Mouse (Mus musculus) megakaryocyte-erythroid progenitor cell, adult 5-6 weeks (primary cell): Measurements from ENCODE around the gene Npr1. TPM values are rescaled to one million over a fixed set of nuclear protein-coding genes. Genes with fewer than 3 reads are reported as not detected.

Source experiments
- ATAC-seq: replicated peaks from 2 replicates; pipeline ENCODE4 v1.8.0; 2016; ENCODE audit warnings: mild to moderate bottlenecking, inconsistent platforms; ENCODE audit not compliant: severe bottlenecking, poor library complexity, low FRiP score, low TSS enrichment
- total RNA-seq, 2 experiments: library from RNA; stranded (forward) in 1 of 2; stranded (reverse) in 1 of 2; fragments of 200-1000, 215-1000 nt in 1 of 2; fragments of >200 nt in 1 of 2; fragmentation: Nextera tagmentation in 1 of 2; gene quantifications; 2 replicates each; pipeline ENCODE4 v1.2.3; 2014 to 2017

Npr1 gene
- total RNA-seq (2014; fragmentation: Nextera tagmentation) (0.22 TPM in 1 of 2 replicates, not detected in the other), total RNA-seq (2017) (not detected in 2 replicates)

DNA sequence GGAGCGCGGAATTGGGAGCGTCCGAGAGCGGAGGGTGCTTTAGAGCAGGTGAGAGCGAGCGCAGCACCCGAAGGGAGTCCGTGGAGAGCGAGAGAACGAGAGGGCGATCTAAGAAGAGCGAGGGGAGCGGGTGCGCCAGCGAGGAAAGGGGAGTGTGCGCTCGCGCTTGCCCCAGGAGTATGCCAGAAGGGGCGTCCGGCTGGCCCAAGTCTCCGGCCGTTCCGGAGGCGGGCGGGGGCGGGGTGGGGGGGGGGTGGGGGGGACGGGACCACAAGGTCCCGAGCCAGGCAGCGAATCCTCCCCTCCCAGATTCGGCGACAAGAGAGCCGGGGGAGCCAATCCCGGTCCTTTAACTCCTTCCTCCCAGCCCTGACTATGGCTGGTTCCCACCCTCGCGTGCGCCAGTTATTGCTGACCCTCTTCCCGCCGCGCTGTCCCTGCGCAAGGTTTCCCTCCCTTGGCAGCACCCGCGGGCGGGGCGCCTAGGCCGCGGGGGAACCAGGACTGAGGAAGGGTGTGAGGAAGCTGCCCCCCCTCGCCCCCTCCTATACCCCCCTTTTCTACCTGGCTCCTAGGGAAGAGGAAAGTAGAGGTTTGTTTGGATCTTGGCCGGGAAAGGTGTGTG is at the start of gene Npr1:
Npr1 (minus strand) TSS at position 181 of the 625 bp plus-strand sequence.
- peak; percentile 20; the same call in 1 of the 2 replicates for ATAC-seq

DNA sequence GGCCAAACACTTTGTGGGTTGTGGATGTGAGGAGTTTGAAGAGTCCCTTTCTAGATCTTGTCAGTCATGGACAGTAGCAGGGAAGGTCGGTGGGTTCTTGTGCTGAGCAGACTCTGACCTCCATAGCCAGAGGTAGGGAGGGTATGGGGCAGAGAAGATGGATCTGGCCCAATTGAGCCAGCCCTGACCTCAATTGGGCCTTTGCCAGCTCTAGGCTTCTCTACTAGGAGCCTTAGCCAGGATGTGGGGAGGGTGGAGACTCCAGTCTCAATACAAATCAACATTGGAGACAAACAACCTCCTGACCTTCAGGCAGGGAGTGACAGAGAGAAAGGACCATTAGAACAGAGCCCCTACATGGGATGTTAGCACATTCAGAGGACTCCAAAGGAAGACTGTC is 49.6 kb upstream of the Npr1 start:
- no peak for ATAC-seq

DNA sequence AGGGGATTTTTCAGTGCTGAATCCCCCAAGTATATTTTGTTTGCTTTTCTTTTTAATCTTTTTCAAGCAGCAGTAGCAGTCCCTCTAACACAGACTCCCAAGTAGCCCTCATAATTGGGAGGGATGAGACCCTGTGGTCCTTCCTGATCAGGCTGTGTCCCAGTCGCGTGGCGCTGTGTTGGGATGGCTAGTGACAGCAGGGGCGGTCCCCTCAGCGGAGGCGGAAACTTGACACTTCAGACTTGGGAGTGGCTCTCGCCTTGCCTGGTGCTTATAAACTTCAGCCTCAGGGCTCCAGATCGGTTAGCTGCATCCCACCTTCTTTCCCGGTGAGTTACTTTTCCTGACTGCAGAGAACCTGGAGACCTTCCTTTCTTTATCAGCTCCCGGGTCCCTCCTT is 49.0 kb upstream of the Npr1 start:
- peak; percentile 83 for ATAC-seq

DNA sequence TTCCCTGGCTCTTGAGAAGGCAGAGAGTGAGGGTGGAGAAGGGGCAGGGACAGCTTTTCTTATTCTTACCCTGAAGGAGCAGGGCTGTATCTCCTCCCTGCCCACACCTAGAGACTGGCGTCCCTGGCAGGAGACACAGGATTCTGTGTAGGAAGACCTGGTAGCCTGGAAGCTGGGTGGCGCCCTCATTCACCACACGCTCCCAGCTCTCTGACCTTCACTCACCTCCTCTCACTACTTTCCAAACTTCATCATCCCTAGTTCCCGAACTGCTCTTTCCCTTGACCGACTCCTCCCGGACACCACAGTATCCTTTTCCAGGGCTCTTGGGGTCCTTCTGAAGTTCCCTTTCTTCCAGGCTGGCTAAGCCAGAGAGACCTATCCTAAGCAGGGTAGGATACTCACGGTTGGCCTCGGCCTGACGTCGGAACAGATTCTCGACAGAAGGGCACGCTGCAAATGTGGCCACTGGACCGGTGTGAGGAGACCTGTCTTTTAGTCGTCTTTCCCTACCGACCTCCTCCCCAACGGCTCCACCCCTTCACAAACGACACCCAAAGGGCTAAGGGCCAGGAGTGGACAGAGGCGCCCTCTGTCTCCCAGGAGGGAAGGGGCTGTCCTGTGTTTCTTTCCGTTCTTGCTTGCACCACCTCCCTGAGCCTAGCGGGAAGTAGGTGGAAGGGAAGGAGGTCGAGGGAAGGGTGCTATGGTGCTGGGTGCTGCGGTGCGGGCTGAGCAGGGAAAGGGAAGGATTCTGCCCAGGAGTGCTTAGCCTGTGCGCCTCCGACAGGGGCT is 48.3 kb upstream of the Npr1 start, which contains the start of the genes S100a1 and S100a13:
S100a1 (minus strand) TSS at position 597 of the 795 bp plus-strand sequence.
S100a13 (plus strand) TSS at position 640 of the 795 bp plus-strand sequence.
- ATAC-seq: peak; percentile 61

DNA sequence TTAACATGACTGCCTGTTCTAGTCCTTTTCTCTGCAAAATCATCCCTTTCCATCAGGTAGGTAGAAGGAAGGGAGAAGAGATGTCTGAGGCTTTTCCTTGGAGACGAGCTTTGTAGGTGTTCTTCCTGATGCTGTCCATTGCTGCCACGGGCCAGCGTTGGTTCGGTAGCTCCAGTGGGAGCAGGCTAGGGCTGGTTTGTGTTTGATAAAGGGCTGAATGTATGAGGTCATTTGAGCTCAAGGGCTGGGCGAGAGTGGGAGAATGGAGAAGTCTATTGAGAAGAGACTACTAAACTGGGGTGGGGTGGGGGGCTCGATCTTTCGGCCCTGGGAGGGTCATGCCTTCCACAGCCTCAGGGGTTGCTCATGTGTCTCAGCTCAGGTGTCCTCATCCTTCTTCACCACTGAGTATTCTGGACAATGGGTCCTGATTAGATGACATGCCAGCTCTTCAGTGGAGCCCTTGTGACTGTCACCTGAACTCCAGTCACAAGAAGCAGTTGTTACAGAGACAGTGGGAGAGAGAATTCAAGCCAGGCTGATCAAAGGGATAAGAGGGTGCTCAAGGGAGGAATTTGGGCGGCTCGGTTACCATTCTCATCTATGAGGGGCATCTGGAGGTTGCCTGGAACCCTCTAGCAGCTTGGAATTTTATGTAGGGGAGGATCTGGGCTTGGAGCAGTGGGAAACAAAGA is 47.4 kb upstream of the Npr1 start:
- no peak for ATAC-seq

DNA sequence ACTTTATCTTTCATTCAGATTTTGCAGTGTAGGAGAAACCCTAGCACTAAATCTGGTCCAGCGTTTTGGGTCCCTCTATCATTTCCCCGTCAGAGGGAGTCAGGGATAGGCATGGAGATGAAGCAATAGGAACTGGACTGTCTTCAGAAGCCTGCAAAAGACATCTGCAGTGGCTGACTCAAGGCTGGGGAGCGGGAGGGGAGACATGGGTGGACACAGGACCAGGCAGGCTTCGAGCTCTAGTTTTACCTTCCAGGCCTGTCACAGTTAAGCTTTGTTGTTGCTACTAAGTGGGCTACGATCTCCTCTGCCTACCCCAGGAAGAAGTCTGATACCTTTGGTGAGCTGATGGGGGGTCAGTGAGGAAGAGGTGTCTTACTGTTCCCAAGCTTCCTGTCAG is 46.6 kb upstream of the Npr1 start:
- no peak for ATAC-seq

DNA sequence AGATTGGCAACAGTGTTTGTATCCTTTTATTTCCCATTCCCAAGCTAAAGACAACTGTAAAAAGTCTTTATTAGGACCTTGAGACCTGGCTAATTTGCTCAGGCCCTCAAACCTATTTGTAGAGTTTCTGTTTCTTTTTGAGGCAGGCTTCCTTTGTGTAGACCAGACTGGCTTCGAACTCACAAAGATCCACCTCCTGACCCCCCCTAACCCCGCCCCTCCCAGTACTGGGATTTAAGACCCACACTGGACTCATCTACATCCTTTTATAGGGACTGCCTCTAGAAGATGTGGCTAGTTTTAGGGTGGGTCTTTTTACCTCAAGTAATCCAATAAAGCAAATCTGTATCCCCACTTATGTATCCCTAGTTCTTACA is 44.1 kb upstream of the Npr1 start:
- no peak for ATAC-seq

DNA sequence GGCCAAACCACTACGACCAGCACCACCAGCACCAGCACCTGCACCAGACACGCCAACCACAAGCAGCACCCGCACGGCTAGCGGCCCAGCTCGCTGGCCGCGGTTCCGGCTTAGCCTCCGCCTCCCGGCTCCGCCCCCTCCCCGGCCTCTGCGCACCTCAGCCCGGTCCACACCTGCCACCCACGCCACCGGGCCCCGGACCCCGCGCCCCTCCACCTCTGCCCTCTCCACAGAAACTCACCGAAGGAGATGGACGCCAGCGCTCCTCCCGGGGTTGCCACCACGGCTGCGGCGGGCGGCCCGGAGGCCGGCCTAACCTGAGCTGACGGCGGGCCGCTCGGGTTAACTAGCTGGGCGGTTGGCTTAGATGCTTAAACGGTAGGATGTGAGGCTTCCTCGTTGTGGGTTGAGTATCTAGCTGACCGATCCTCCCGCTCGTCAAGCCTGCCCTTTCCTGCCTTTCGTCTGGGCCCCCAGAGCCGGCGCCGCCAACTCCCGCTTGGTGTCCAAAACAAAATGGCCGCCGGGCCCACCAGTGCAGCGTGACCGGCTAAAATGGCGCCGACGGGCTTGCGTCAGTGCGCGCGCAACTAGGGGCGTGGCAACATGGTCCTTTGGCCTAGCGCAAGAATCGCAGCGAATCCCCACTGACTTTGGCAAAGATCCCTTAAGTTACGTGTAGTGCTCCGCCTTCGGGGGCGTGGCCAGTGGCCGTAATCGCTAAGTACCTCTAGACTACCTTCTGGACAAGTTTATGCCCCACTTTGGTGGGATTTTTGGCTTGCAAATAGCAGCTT is 43.5 kb upstream of the Npr1 start, which contains the start of gene Chtop:
Chtop (minus strand) TSS at position 549 of the 797 bp plus-strand sequence.
- ATAC-seq: peak; percentile 78

DNA sequence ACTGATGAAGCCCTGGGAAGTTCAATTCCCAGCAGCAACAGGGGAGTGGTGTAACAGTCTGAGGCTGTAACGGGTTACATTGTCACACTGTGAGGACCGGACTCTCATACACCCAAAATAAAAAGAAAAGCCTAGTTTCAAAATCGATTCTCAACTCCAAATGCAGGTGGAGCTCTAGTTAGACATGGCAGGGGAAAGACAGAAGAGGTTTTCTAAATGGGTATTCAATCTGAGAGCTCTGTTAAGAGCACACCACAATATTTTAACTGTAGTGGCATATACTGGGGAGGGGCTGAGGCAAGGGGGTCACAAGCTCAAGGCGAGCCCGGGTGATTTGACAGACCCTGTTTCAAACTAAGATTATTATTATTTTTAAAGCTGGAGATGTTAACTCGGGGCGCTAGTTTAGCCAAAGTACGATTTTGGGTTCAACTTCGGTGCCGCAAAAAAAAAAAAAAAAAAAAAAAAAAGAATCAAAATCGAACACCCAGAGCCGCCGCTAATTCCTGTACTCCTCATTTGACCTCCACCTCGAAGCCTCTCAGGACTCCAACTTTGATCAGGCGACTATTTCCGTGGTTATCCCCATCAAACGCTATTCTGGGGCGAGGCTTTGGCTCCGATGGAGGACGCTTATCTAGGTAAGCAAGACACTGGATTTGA is 42.8 kb upstream of the Npr1 start:
- ATAC-seq: no peak

DNA sequence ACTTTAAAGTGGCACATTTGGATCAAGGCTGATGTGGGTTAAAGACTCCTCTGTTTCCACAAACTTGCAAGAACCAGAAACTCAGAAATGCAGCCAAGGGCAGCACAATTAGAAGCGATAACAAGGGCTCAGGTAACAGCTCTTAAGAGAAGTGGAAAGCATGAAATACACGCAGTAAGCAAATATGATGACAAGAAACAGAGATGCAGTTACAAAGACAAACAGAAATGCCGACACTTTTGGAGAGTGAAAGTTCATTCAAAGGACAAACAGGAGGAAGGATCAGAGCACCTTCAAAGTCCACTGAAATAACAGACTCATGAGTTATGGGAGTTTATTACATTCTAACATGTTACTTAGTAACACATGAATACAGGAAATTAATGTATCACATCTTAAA is 40.7 kb upstream of the Npr1 start:
- ATAC-seq: no peak

DNA sequence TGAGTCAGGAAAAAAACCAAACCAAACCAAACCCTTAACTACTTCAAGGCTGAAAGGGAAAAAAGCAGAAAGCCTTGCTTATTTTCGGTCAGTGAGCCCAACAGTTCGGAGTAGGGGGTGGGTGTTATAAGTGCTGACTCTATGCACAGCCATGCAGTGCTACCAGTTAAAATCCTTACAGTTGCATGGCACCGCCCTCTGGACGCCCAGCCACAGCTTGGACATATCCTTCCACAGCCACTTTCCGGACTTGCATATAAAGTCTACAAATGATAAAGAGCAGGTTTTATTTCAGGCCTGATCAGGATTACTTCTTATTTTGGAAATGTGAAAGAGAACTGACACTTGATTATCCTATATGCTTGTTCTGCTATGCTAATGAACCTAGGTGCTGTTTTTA is 39.5 kb upstream of the Npr1 start:
- no peak for ATAC-seq

DNA sequence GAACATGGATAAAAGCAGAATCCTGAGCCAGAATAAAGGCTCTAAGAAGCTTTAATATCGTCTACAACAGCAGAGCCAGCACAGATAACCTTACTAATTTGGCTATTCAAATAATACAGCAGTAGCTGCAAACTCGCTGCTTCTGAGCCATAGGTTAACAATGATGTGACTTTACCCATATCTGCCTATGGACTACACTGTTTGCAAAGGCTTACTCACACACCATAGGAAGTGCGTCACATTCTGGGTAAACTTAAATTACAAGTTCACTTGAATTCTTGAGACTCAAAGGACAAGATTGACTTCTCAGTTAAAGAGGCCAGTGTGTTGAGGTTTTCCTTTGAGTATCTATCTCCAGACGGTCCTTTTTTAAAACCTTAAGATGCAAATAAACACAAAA is 37.8 kb upstream of the Npr1 start:
- ATAC-seq: no peak

DNA sequence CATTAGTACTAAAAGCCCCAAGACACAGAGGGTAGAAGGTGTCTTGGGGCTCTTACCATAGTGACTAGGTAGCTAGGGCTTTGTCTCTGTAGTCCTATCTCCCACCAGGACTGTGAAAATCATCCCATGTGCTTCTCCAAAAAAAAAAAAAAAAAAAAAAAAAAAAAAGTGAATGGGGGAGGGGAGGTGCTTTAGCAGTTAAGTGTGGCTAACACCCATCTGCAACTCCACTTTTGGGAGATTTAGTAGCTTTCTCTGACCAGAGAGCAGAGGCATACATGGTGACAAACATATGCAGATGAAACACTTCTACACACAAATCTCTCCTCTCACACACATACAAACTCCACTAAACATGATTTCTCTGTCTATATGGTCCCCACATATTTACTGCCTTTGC is 31.9 kb upstream of the Npr1 start:
- ATAC-seq: no peak

DNA sequence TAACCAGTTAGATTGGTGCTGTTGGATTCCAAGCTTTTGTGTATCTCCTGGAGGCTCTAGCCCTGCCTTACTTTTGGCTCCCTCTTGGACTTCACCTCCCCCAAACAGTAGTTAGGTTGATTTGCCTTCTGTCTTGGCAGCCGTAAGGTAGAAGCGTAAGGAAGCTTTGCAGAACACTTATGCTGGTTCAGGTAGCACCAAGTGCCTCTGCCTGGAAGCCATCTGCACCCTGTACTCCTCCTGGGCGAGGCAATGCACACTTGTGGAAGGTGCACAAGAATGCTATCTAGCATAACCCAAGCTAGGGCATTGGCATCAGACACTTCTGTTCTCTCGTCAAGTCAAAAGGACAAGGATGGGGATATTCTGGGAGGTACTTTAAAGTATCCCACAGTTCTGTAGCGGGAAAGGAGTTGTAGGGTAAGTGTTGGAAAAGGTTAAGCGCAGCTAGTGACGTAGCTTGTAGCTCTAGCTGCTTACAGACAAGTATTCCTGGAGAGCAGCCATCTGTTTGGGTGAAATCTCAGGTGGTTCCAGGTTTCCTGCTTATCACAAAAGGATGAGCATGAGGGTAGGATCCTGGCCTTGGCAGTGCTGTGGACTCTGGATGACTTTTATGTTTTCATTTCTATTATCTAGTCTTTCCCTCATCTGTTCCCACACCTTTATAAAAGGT is 30.3 kb upstream of the Npr1 start:
- no peak for ATAC-seq

DNA sequence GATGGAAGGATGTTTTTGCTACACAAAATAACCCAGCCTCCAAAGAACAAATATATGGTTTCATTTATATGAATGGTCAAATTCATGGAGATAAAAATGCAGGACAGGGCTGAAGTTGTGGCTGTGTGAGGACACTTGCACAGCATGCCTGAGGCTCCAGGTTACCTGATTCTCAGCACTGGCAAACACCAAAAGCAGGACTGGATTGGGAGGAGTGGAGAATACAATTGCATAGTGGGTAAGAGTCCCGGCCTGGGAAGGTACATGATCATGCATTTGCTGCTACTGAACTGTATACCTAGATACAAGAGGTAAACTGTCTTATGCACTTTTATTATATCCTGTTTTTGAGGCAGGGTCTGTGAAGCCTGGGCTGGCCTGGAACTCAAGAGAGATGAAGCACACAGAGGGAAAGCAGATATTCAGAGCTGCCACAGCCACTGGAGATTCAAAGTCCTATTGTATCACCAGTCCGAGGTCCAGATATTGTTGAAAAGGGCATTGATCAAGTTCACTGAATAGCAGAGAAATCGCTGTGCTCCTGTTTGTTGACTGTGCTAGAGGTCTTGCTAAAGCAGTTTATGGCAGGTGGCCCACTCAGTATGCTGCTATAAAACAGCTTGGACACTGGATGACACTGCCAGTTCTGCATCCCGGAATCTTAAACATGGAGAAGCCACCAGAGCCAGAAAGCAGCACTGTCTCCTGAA is 28.3 kb upstream of the Npr1 start:
- no peak for ATAC-seq

DNA sequence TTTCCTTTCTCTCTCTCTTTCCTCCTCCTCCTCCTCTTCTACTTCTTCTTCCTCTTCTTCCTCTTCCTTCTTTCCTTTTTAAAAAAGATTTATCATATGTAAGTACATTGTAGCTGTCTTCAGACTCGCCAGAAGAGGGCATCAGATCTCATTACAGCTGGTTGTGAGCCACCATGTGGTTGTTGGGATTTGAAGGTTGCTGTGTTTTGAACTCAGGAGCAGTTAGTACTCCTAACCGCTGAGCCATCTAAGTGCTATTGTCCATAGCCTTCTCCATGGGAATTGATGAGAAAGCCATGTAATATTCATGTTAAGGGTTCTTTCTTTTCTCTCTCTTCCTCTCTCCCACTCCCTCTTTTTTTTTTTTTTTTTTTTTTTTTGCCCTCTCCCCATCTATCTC is 25.7 kb upstream of the Npr1 start:
- no peak for ATAC-seq

DNA sequence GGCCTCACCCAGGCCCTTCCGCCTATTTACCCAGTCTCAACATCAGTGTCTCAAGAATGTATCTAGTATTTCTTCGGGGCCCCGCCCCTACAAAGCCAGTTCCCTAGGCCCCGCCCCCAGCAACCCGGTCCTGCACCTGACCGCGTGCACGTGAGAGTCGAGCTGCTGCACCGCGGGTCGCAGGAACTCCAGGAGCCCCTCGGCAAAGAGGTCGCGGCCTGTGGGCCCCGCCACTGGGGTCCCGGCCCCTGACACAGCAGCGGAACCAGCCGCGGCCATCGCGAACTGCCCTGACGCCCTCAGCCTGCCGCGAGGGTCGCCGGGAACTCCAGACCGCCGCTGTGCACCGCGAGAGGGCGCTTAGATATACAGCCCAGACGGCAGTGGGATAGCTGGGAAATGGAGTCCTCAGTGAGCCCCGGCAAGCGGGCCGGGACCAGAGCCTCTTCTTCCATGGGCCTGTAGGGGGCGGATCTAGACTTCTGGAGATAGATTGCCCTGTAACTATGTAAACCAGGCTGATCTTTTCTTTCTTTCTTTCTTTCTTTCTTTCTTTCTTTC is 25.1 kb upstream of the Npr1 start, which contains the start of gene Snapin:
Snapin (minus strand) TSS at position 338 of the 561 bp plus-strand sequence.
- peak; percentile 98 for ATAC-seq
